Mouse (Mus musculus): Measurements from ENCODE around the gene Dennd1a. TPM values are rescaled to one million over a fixed set of nuclear protein-coding genes. Genes with fewer than 3 reads are reported as not detected.

The Dennd1a gene
- polyA plus RNA-seq, 1 experiment from 2014 or later, result 24.9 TPM

DNA sequence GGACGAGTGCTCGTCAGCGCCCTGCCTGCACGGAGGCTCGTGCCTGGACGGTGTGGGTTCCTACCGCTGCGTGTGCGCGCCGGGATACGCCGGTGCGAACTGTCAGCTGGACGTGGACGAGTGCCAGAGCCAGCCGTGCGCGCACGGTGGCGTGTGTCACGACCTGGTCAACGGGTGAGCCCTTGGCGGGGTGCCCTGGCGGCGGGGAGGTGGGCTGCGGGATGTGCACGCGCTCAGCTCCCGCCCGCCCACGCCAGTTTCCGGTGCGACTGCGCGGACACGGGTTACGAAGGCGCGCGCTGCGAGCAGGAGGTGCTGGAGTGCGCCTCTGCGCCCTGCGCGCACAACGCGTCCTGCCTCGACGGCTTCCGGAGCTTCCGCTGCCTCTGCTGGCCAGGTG is 500.7 kb downstream of the Dennd1a start:
- Histone ChIP-seq H3K9ac (replicated peaks) (peak overlapping the region; percentile 31; the same call in 1 of the 2 replicates), H3K27me3 (peaks cover 43% of the 10 kb centered on the region), H3K9me3 (no peaks in the 10 kb centered on the region), H3K4me3 (replicated peaks) (peak overlapping the region; percentile 39), H3K4me2 (peak overlapping the region; percentile 66), H3K36me3 (no peaks in the 10 kb centered on the region), H3K4me1 (replicated peaks) (peaks cover 28% of the 10 kb centered on the region), H3K27ac (no peak overlapping the region)
- 27% methylated on average over 52 of the region's 52 CpGs for WGBS
- ATAC-seq (ENCODE audit: insufficient number of reproducible peaks, insufficient read depth, low FRiP score, low TSS enrichment, low read depth), result no peak

DNA sequence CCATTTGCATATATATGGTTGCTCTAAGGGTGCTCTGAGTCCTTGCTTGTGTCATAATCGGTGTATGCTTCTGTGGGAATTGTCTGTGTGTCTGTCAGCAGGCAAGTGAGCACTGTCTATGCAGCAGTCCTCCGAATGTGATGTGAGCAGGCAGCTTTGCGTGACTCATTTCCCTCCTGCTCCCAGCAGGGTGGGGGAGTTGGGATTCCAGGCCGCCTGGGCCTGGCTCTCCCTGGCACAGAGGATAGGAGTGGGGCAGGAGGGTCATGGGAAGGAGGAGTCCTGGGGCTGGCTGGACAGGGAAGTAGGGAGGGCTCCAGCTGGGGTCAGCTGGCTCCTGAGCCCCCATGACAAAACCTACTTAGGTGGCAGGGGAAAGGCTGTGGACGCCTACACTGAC is 502.7 kb downstream of the Dennd1a start:
- no peak overlapping the region for H3K4me2 ChIP-seq
- H3K9ac ChIP-seq (replicated peaks), result no peak overlapping the region
- H3K27ac ChIP-seq, result no peak overlapping the region
- H3K9me3 ChIP-seq, result no peaks in the 10 kb centered on the region
- H3K27me3 ChIP-seq, result peaks cover 39% of the 10 kb centered on the region
- no peak for ATAC-seq (ENCODE audit: insufficient number of reproducible peaks, insufficient read depth, low FRiP score, low TSS enrichment, low read depth)
- peaks cover 48% of the 10 kb centered on the region for H3K4me1 ChIP-seq (replicated peaks)
- H3K4me3 ChIP-seq (replicated peaks), result no peak overlapping the region
- WGBS, result 62% methylated on average over 5 of the region's 5 CpGs
- no peaks in the 10 kb centered on the region for H3K36me3 ChIP-seq

DNA sequence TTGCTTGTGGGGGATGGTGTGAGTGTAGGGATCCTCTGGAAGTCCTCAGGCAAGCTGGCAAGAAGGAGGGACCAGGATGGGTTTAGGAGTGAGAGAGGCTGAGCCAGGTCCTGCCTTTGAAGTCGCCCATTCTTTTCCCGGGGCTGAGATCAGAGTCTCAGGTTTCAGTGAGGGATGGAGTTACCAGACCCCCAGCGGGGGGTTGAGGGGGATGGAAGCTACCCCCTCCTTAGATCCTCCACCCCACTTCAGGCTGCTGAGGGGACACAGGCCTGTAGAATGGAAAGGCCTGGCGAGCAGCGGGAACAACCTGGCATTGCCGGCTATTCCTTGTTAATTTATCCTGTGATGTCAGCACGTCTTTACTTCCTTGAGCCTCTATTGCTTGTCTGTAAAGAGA is 505.2 kb downstream of the Dennd1a start:
- Histone ChIP-seq H3K9ac (replicated peaks) (no peak overlapping the region), H3K4me1 (replicated peaks) (peaks cover 49% of the 10 kb centered on the region), H3K9me3 (no peaks in the 10 kb centered on the region), H3K27me3 (peaks cover 34% of the 10 kb centered on the region), H3K4me2 (no peak overlapping the region), H3K4me3 (replicated peaks) (no peak overlapping the region), H3K36me3 (no peaks in the 10 kb centered on the region), H3K27ac (no peak overlapping the region)
- ATAC-seq (ENCODE audit: insufficient number of reproducible peaks, insufficient read depth, low FRiP score, low TSS enrichment, low read depth), result no peak
- WGBS, result 6% methylated on average over 7 of the region's 7 CpGs

DNA sequence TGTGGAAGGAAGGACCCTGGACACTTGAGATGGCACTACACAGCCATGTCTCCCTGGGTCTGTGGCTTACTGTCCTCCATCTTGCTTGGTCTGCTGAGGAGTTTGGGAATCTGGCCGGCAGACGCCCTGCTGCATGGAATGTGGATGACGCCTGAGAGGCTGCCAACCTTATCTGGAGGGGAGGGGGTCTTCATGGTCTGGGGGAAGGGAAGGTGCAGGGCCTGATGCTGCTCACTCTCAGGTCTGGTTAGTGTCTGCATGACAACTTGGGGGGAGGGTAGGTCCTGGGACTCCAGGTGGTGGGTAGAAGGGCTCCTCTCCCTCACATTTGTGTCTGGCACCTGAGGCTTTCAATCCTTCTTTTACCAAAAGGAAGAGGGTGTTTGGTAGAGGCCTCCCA is 505.8 kb downstream of the Dennd1a start:
- no peak overlapping the region for H3K4me2 ChIP-seq
- peaks cover 34% of the 10 kb centered on the region for H3K27me3 ChIP-seq
- no peaks in the 10 kb centered on the region for H3K9me3 ChIP-seq
- ATAC-seq (ENCODE audit: insufficient number of reproducible peaks, insufficient read depth, low FRiP score, low TSS enrichment, low read depth), result no peak
- peaks cover 52% of the 10 kb centered on the region for H3K4me1 ChIP-seq (replicated peaks)
- no peak overlapping the region for H3K4me3 ChIP-seq (replicated peaks)
- no peak overlapping the region for H3K27ac ChIP-seq
- no peaks in the 10 kb centered on the region for H3K36me3 ChIP-seq
- WGBS, result 24% methylated on average over 3 of the region's 3 CpGs
- no peak overlapping the region for H3K9ac ChIP-seq (replicated peaks)

DNA sequence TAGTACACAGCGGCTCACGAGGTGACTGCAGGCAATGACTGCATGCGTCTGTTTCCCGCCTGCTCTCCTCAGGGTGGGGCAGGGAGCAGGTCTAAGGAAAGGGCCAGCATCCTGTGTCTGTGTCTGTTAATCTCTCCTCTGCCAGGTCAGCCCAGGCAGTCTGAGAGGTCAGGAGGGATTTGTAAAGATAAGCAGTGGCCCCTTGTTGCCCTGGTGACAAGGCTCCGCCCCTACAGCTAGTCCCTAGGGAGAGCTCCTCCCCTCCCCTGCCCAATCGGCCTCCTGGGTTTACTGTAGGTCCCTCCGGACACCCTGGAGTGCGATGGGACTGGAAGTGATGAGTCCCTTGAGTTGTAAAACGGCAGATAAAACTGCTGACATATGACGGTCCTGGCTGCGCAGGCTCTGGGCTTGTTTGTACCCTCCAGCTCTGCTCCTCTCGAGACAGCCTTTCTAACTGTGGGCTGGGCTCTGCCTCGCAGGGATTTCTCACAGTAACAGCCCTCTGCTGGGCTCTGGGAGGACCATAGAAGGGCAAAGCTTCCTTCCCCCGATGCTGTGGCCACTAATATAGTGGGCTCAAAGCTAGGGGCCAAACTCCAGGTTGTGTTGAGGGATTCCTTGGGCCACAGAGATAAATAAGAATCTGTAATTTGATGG is 506.8 kb downstream of the Dennd1a start:
- H3K9ac ChIP-seq (replicated peaks), result no peak overlapping the region
- ATAC-seq (ENCODE audit: insufficient number of reproducible peaks, insufficient read depth, low FRiP score, low TSS enrichment, low read depth), result no peak
- 0 out of 2 replicates have a peak overlapping the region, but pooled peaks have one; percentile 12 for H3K27ac ChIP-seq

DNA sequence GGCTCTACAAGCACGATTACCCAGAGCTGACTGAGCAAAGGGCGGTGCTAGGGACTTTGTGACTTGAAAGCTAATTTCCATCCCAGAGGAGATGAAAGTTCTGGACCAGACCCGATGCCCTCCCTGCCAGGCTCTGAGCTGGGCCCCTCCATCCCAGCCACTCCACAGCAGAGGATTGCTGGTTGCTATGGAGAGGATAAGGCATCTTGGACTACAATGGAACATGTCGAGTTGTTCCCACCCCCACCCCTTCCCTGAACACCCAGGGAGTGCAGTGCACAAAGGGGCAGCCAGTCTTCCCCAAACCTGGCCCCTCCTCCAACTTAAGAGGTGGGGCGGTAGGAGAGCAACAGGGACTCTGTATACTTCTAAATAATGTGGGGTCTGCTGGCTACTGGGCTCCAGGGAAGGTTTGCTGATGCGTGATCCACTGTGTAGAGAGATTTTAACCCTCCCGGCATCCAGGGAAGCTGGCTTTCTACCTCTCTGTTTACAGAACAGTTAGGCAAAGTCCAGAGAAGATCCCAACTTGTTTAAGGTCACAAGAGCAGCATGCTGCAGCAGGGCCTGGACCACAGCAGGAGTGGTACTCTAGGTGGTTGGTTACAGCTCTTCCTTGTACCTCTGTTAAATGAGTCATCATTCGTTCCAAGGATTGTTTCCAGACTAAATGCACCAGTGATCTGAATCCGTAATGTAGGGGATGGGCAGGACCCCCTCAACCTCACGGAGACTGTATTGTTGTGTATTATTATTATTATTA is 509.1 kb downstream of the Dennd1a start:
- Histone ChIP-seq H3K36me3 (no peaks in the 10 kb centered on the region), H3K9ac (replicated peaks) (no peak overlapping the region), H3K27me3 (peaks cover 48% of the 10 kb centered on the region), H3K4me3 (replicated peaks) (no peak overlapping the region), H3K27ac (no peak overlapping the region), H3K4me2 (no peak overlapping the region), H3K9me3 (no peaks in the 10 kb centered on the region), H3K4me1 (replicated peaks) (peaks cover 57% of the 10 kb centered on the region)
- ATAC-seq (ENCODE audit: insufficient number of reproducible peaks, insufficient read depth, low FRiP score, low TSS enrichment, low read depth), result no peak
- WGBS, result 42% methylated on average over 10 of the region's 10 CpGs

More for the DNA sequence above, 506.8 kb downstream of the Dennd1a start:
- peak overlapping the region; percentile 45 for H3K4me2 ChIP-seq
- H3K36me3 ChIP-seq, result no peaks in the 10 kb centered on the region
- peak overlapping the region; percentile 19; the same call in 1 of the 2 replicates for H3K4me3 ChIP-seq (replicated peaks)
- no peaks in the 10 kb centered on the region for H3K9me3 ChIP-seq
- peaks cover 57% of the 10 kb centered on the region for H3K4me1 ChIP-seq (replicated peaks)
- WGBS, result 4% methylated on average over 14 of the region's 14 CpGs
- H3K27me3 ChIP-seq, result peaks cover 36% of the 10 kb centered on the region

DNA sequence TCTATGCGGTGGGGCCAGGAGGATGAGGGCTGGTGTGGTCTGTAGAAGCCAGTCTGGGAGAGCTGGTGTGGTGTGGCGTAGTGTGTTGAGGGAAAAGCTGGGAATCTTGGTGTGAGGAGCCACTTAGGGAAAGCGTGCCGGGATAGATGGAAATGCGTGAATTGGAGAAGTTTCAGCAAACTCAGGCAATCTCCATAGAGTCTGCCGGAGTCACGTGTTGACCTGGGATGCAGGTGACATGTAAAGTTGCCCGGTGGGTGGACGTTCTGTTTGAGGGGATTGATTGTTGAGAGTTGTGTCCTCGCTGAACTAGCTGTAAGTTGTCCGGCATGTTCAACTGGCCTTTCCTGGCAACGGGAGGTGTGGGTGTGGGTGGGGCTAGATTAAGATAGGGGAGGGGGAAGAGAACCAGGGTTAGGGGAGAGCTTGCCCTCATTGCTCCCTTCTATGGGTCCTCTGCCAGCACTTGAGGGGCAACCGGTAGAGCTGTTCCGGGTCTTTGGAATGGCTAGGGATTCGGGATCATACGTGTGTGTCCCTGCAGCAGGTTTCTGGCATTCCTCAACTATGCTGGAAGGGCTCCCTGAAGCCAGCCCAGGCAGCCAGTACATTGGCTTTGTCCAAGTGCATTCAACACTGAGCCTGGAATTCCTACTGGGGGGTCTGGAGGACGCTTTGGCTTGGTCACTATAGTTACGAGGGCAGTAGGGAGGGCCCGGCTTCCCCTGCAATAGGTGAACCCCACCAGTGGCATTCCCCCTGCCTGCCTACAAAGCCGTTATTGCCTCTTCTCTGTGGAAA is 510.4 kb downstream of the Dennd1a start:
- Histone ChIP-seq H3K27ac (no peak overlapping the region), H3K9me3 (no peaks in the 10 kb centered on the region), H3K36me3 (no peaks in the 10 kb centered on the region), H3K27me3 (peaks cover 48% of the 10 kb centered on the region), H3K4me3 (replicated peaks) (peak overlapping the region; percentile 31), H3K9ac (replicated peaks) (peak overlapping the region; percentile 47; the same call in 1 of the 2 replicates), H3K4me1 (replicated peaks) (peaks cover 51% of the 10 kb centered on the region), H3K4me2 (peak overlapping the region; percentile 57)
- no peak for ATAC-seq (ENCODE audit: insufficient number of reproducible peaks, insufficient read depth, low FRiP score, low TSS enrichment, low read depth)
- WGBS, result 8% methylated on average over 20 of the region's 20 CpGs

DNA sequence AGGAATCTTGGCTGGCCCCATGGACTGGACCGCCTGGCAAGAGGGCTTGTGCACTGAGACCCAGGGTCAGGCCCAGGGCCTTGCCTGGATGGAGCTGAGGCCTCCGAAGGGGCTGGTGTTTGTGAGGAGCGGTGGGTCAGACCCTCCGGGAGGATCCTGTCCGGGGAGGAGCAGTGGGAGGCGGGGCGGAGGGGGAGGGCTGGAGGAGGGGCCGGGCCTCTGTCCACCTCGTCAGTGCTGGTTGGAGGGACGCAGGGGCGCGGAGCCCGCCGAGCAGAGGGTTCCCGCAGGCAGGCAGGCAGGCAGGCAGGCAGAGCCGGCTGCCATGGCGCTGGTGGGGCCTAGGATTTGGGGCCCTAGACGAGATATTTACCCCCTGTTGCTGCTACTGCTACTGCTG is 511.2 kb downstream of the Dennd1a start, which contains the start of gene Crb2:
Gene Crb2, plus strand, starts transcription at position 234 of the 400 bp plus-strand sequence.
- no peak within 1 kb of the TSS for H3K27ac ChIP-seq
- ATAC-seq (ENCODE audit: insufficient number of reproducible peaks, insufficient read depth, low FRiP score, low TSS enrichment, low read depth), result no peak
- peak within 1 kb of the TSS; percentile 57 for H3K4me2 ChIP-seq
- H3K36me3 ChIP-seq, result no peaks in the 10 kb centered on the region
- H3K27me3 ChIP-seq, result peaks cover 48% of the 10 kb centered on the region
- H3K4me3 ChIP-seq (replicated peaks), result peak within 1 kb of the TSS; percentile 31
- WGBS, result 7% methylated on average over 17 of the region's 18 CpGs
- H3K4me1 ChIP-seq (replicated peaks), result peaks cover 48% of the 10 kb centered on the region
- H3K9me3 ChIP-seq, result no peaks in the 10 kb centered on the region
- H3K9ac ChIP-seq (replicated peaks), result peak within 1 kb of the TSS; percentile 47; the same call in 1 of the 2 replicates

DNA sequence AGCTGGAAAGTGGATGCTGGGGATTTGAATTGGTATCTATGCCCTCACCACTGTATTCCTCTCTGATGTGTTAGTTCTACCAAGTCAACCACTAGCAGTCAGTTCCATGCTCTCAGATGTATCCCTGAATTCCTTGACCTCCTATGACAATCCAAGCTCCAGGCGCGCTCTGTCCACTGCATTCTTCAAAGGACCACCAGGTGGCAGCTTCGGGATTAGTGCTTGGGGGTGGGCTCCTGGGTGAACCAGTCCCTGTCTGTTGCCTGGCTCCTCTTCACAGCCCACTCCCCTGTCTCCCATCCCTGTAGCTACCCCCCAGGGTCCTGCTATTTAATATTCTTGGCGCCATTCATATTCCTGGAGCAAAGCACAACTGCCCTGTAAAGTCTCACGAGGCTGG is 512.6 kb downstream of the Dennd1a start:
- Histone ChIP-seq H3K4me2 (no peak overlapping the region), H3K9ac (replicated peaks) (no peak overlapping the region), H3K4me3 (replicated peaks) (no peak overlapping the region), H3K27me3 (peaks cover 39% of the 10 kb centered on the region), H3K27ac (no peak overlapping the region), H3K9me3 (no peaks in the 10 kb centered on the region), H3K4me1 (replicated peaks) (peaks cover 40% of the 10 kb centered on the region), H3K36me3 (no peaks in the 10 kb centered on the region)
- no peak for ATAC-seq (ENCODE audit: insufficient number of reproducible peaks, insufficient read depth, low FRiP score, low TSS enrichment, low read depth)
- 7% methylated on average over 5 of the region's 5 CpGs for WGBS

DNA sequence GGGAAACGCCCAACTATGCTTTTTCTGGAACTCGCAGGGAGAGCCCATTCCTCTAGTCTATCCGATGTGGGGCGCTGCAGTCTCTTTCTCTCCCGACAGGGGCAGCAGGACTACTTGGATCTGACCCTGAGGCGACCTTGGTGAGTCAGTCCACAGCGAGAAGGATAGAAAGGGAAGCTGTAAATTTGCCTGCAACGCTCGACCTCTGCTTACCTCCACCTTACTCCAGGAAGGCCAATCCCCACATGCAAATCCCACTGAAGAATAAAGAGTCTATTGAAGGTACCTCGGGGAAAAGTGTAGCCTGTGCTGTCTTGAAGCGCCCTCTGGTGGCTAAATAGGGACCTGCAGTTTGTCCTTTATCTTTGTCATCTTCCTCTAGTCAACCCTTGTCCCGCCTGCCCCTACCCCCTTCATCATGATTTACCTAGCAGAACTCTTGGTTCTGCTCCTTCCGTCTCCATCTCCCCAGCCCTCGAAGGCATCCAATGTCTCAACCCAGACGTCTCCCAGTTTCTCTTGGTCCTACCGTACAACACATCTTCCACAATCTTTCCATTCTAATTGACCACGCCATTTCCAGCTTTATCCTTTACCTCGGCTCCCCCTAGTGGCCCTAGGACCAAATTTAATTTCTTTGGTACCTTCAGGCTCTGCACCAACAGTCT is 515.4 kb downstream of the Dennd1a start:
- WGBS, result 0% methylated on average over 18 of the region's 18 CpGs
- H3K4me3 ChIP-seq (replicated peaks), result peak overlapping the region; percentile 28
- H3K4me2 ChIP-seq, result peak overlapping the region; percentile 44
- H3K9me3 ChIP-seq, result no peaks in the 10 kb centered on the region
- no peaks in the 10 kb centered on the region for H3K36me3 ChIP-seq
- H3K27ac ChIP-seq, result no peak overlapping the region
- H3K9ac ChIP-seq (replicated peaks), result no peak overlapping the region
- peak; percentile 50 for ATAC-seq (ENCODE audit: insufficient number of reproducible peaks, insufficient read depth, low FRiP score, low TSS enrichment, low read depth)
- H3K4me1 ChIP-seq (replicated peaks), result peaks cover 51% of the 10 kb centered on the region
- H3K27me3 ChIP-seq, result peaks cover 26% of the 10 kb centered on the region

Measured in limb, embryonic 12.5 days (tissue).